Mouse (Mus musculus): ENCODE data around the gene Nsf. TPM values are rescaled to one million over a fixed set of nuclear protein-coding genes. Genes with fewer than 3 reads are reported as not detected.

The Nsf gene
- 6.4 TPM for polyA plus RNA-seq (2015; fragmentation: Illumina TruSeq; extraction: RNeasy Lipid Tissue Mini Kit (QIAGEN cat#74804); ENCODE audit: insufficient read depth, low read depth, low replicate concordance)

GRCm38 (mm10) chr11:103953896-103954292 lies at the start of gene Nsf:
Gene Nsf, minus strand, starts transcription at chr11:103954056.

GRCm38 (mm10) chr11:103773387-103774227 lies 180.2 kb downstream of the Nsf start, which contains the start of gene Wnt3:
Gene Wnt3, plus strand, starts transcription at chr11:103774150.

Other genes with a start within 250 kb of the Nsf start
- not detected for gene Wnt9b, start 204.2 kb downstream of the Nsf start, polyA plus RNA-seq (2015; fragmentation: Illumina TruSeq; extraction: RNeasy Lipid Tissue Mini Kit (QIAGEN cat#74804); ENCODE audit: insufficient read depth, low read depth, low replicate concordance)
- gene Wnt3, start 179.9 kb downstream of the Nsf start, polyA plus RNA-seq (2015; fragmentation: Illumina TruSeq; extraction: RNeasy Lipid Tissue Mini Kit (QIAGEN cat#74804); ENCODE audit: insufficient read depth, low read depth, low replicate concordance), result not detected
- gene Arf2, start 12.7 kb upstream of the Nsf start, polyA plus RNA-seq (2015; fragmentation: Illumina TruSeq; extraction: RNeasy Lipid Tissue Mini Kit (QIAGEN cat#74804); ENCODE audit: insufficient read depth, low read depth, low replicate concordance), result 6.4 TPM
- not detected for gene Crhr1, start 178.8 kb upstream of the Nsf start, polyA plus RNA-seq (2015; fragmentation: Illumina TruSeq; extraction: RNeasy Lipid Tissue Mini Kit (QIAGEN cat#74804); ENCODE audit: insufficient read depth, low read depth, low replicate concordance)
- not detected for gene Sppl2c, start 232.3 kb upstream of the Nsf start, polyA plus RNA-seq (2015; fragmentation: Illumina TruSeq; extraction: RNeasy Lipid Tissue Mini Kit (QIAGEN cat#74804); ENCODE audit: insufficient read depth, low read depth, low replicate concordance)